Mouse (Mus musculus) erythroblast, adult 5-6 weeks (primary cell): ENCODE measurements around the gene Atp11a. TPM values are rescaled to one million over a fixed set of nuclear protein-coding genes. Genes with fewer than 3 reads are reported as not detected.

Source experiments
- ATAC-seq: replicated peaks from 2 replicates; pipeline ENCODE4 v1.8.0; 2016; ENCODE audit warnings: moderate number of reproducible peaks, mild to moderate bottlenecking, moderate TSS enrichment, inconsistent platforms; ENCODE audit not compliant: poor library complexity, low FRiP score, severe bottlenecking
- total RNA-seq, 2 experiments: library from RNA; stranded (forward) in 1 of 2; stranded (reverse) in 1 of 2; fragments of 150-400 nt in 1 of 2; fragments of 200-764, 138-1000 nt in 1 of 2; gene quantifications; 2 replicates each; pipeline versions ENCODE4 v1.2.3 to v1.2.4; 2015 to 2017; ENCODE audit warnings: low replicate concordance in 2 of 2

Gene Atp11a
- total RNA-seq, 2 experiments from 2014 or later = 8.3 to 9.4 TPM

GRCm38 (mm10) chr8:12863061-12863460, 106.2 kb downstream of the Atp11a start:
- ATAC-seq = no peak

GRCm38 (mm10) chr8:12863608-12864007, 106.8 kb downstream of the Atp11a start:
- ATAC-seq = no peak

DNA sequence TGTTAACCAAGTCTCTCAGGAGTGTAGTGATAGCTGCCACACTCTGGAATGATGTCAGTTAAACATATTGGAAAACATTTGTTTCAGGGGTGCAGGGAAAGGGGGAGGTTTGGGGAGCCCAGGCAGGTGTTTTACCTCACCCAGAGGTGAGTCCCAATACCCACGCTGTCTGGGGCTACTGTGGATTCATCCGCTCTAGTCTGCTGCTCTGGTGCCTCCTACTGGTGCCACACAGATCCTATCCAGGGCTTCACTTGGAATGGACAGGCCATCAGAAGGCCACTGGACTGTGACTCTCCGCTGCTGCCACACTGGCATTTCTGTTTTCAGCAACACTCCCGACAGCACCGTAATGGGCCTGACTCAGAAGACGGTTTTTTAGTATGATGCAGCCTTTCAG, 109.0 kb downstream of the Atp11a start:
- ATAC-seq = no peak

GRCm38 (mm10) chr8:12869661-12870060, 112.8 kb downstream of the Atp11a start:
- no peak for ATAC-seq

DNA sequence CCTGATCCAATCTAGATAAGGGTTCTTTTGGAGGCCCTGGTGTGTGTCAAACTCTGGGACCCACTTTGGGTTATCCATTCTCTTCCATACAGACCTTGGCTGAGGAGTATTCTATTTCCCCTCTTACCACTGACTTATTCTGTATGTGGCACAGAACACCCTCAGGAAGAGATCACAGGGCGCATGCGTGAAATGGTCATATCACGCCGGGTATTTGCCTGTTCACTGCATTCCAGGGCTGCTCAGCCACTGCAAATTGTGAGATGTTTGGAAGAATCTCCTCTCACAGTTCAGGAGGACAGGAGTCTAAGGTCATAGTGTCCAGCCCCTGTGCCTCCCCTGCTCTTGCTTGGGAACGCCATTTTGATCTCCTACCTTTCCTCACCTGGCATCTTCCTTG, 113.8 kb downstream of the Atp11a start:
- ATAC-seq = no peak

GRCm38 (mm10) chr8:12871461-12871860, 114.6 kb downstream of the Atp11a start:
- ATAC-seq = no peak

DNA sequence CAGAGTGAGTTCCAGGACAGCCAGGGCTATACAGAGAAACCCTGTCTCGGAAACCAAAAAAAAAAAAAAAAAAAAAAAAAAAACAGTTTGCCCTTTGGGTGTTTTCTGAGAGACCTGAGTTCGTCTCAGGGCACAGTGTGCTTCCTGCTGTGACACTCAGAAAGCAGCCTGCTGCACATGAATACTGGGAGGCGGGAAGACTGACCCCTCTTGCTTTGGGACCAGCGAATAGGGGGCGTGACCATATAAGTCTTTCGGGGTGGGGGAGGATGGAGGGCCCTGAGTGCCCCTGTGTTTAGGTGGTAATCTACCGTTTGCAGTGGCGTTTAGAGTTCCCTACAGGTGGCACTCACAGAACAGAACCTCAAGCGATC, 116.2 kb downstream of the Atp11a start:
- no peak for ATAC-seq

DNA sequence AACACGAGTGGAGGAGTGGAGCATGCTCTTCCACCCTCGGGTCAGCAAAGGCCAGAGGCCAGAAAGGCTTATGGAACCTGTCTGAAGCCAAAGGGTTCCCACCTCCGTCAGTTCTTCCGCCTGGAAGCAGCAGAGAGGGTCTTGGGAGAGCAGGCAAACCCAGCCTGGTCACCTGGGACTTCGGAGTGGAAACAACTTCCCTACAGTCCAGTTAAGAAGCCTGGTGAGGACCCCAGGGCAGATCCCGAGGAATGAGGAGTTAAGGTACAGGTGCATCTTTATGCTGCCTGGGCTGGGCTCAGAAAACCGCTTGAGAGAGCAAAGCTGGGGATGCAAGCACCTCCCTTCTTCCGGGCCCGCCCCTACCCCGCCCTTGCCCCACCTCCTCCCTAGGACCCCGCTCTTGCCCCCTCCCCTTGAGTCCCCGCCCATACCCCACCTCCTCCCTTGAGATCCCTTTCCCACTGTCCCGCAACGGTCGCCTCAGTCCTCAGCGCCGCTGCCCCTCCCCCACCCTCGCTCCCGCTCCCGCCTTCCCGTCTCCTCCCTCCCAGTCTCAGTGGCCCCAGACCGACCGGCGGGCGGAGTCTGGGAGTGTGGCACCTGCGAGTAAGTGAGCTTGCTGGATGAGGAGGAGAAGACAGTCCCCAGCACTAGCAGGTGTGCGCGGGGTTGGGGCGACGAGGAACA, 116.7 kb downstream of the Atp11a start, which contains the start of gene Mcf2l:
Gene Mcf2l (plus strand): TSS at position 450 of the 690 bp plus-strand sequence.
- ATAC-seq = no peak

- ATAC-seq = no peak
Measured at GRCm38 (mm10) chr8:12874194-12874791, 117.5 kb downstream of the Atp11a start.

DNA sequence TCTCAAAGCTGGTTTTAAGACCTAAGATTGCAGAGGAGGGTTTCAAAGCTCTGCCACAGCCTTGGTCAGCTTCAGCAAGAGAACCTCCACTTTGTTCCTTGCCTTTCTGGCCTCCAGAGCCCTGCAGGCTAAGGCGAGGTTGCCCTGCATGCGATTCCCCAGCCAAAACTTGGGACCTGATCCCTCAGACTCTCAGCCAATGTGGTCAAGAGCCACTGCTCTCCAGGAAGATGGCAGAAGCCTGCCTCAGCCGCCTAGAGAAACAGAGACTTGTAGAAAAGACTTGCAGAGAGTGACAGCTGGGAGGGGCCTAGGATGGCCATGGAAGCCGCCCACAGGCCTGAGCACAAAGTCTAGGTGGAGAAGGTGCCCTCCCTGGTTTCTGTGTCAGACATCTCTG, 118.2 kb downstream of the Atp11a start:
- ATAC-seq = no peak

DNA sequence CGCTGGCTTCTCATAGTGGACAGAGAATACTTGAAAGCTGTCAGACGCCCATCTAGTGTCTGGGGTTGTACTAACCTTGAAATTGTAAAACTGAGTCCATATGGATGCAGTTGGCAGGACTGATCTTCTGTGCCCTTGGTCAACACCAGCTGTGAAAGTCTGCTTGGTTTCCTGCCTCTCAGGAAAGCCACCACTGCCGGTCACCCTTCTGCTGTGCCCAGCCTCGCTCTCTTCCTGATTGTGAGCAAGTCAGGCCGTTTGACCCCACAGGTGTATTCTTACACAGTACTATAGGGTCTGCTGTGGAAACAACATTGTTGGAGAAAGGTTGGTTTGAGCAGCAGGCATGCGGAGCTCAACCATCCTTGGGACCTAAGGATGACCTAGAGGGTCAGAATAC, 120.3 kb downstream of the Atp11a start:
- ATAC-seq = no peak

DNA sequence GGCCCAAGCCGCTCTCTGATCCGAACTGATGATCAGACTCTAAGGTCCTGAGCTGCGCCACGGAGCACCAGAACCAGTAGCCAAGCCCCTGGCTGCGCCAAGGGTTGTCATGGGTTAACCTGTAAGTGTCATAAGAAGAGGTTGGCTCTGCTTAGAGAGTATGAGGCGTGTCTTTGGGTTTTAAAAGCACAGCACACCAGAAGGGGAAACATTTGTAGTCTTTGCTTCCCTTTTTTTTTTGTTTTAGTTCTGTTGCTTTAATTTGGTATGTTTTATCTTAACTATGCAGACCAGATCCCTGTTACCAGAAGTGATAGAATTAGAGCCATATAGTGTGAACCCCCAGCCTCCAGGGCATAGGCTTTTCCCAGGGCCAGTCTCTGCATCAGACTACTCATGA, 123.3 kb downstream of the Atp11a start:
- no peak for ATAC-seq

DNA sequence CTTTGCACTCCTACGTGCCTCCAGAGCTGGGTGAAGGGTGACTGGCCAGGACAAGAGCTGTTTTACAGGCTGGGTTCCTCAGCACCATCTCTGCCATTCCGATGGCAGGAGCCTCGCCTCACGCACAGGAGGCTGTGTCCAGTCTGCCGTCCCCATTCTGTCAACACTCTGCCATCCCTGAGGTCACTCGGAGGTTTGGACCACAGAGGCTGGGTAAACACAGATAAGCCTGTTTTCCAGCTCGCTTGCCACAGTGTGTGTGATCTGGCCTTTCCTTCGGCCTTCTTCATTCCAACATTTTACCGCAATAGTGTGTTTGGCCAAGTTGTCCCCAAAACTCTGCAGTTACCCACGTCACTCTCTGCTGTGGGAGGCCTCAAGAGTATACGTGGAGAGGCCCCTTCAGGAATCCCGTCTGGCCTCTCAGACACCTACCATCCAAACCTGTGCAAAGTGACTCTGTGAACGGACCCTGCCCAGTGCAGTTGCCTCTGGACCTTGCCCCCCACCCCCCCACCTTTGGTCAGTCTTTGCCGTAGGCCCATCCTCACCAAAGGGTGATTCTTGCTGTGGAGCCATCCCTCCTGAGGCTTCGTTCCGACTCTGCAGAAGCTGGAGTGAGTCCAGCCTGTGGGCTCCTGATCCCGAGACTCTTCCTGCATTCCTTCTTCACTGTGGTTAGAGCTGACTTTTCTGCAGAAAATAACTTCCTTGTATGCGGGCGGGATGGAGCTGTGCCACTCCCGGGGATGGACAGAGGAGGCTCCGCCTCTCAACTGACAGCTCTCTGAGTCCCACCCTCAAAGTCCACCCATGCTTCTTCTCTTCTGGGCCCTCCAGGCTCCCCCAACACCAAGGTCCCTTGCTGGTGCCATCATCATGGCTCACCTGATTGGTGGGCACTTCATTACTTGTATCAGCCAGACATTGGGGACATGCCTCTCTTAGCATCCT, 126.5 kb downstream of the Atp11a start:
- no peak for ATAC-seq

DNA sequence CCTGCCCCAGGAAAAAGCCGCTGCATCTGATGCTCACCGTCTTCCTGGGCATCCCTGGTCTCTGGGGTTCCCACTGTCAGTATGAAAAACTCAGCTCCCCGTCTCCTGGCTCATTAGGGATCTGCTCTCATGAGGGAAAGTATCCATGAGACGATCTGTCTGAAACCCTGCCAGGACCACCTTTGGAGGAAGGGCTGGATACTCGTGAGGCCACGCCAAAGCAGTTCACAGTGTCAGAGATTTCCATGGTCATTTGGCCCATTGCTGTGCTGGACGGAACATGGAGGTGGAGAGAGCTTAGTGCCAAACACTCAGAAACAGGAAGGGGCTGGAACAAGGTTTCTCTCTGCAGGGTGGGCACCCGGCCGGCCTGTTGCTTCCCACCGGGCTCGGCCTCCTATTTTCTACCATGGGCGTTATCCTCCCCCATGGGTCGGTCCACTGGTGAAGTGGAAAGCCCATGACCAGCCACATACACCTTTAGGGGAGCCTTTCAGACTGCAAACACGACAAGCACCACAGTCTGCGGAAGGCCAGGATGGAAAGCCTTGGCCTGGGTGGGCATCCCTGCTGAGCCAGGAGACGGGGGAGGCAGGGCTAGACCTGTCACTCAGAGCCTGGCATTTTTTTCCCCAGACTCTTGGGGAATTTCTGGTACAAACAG, 131.1 kb downstream of the Atp11a start:
- no peak for ATAC-seq

DNA sequence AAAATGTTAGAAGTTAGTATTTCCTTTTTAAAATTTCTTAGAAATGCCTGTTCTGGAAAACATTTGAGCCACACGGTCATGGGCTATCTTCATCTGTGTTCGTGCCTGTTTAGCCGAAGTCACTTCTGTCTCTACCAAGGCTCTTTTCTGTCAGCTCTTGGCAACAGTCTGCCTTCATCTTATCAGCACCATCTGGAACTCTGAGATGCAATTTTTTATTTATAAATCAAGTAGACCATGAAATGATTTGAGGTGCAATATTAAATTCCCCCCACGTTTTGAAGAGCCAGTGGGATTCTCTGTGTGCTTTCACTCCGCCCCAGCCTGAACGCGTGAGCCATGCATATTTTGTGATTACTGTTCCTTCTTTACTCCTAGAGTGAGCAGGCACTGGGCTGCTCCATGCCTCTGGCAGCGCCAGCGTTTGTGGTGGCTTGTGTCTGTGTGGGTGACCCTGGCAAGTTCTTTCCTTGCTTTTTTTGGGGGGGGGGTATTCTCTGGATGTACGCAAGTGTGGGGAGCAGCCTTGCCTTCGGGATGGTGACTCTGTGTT, 132.3 kb downstream of the Atp11a start:
- ATAC-seq = no peak

- ATAC-seq = no peak
Measured at GRCm38 (mm10) chr8:12892882-12893446, 136.2 kb downstream of the Atp11a start.

- no peak for ATAC-seq
Measured at GRCm38 (mm10) chr8:12893797-12894578, 137.2 kb downstream of the Atp11a start.

- no peak for ATAC-seq
Measured at GRCm38 (mm10) chr8:12894783-12895534, 138.1 kb downstream of the Atp11a start.
